Mouse (Mus musculus) 416B (cell line): ENCODE measurements at regions not wholly inside any gene's neighbourhood (a gene's known extent, or its start where the extent isn't known, plus 50 kb on each side); places are given as distances from the start of the nearest gene placed in this dataset.
"Not testable (repeated sequence)": the region's sequence is repeated elsewhere in the genome, so short reads cannot be mapped to it uniquely, and the experiment has no call there.

ENCODE experiments used
- DNase-seq: peaks from one replicate; pipeline ENCODE4 v3.0.0; 2011; ENCODE audit warnings: low read depth

- DNase-seq = no peak
Observed at GRCm38 (mm10) chr3:18522562-18522961, 574.4 kb downstream of the Cypt12 start.

DNA sequence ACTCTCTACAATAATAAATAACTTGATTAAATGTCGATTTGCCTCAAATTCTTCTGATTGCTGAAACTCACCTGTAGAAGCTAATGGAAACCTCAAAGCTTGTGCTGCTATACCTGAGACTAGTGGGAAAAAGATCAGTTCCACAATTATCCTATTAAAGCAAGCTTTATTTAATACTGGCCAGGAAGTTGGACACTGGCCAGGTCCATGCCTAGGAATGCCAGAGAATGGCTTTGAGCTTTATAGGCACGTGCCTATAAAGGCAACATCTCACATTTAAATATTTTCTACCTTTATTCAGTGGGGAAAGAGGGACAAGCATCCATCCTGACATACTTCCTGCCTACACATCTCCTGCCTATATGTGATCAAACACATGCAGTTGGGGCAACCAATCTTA, 575.8 kb downstream of the Cypt12 start:
- DNase-seq = no peak

DNA sequence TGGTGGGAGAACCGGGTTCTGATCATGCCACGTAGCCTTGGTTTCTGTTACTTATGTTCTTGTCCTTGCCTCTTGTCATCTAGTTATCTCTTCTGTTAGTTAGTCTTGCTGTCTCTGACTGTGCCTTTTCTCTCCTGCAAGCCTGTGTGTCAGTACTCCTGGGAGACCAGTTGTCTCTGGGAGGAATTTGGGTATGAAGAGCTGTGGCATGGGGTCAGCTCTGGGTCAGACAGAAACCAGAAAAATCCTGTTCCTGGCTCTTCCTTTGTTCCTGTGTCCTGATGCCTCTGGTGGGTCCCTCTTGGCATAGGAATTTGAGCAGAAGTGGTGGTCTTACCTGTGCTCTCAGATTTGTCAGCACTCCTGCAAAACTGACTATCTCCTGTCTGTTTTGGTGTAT, 609.0 kb downstream of the Cypt12 start:
- no peak for DNase-seq

DNA sequence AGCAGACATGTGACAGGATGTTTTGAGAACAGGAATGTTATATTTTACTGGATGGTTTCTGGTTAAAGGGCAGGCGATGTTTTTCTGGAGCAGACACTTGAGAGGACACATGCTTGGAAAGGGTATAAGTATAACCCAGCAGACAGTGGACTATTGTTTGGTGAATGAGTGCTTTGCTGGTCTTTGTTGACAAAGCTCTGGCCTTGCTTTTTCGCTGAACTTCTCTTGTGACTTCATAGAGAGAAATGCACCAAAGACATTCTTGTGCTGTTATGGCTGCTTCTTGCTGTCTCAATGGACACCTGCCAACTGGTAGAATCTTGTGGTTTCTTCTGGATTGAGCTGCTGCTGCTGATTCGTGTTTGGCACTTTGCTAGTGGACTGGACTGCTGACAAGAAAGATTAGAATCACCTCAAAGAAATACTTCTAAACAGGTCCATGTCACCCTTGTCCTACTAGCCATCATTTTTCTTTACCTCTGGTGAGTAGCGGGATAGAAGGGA, 612.1 kb downstream of the Cypt12 start:
- no peak for DNase-seq

- DNase-seq = not testable (repeated sequence)
Observed at GRCm38 (mm10) chr3:18580911-18581626, 632.9 kb downstream of the Cypt12 start.

DNA sequence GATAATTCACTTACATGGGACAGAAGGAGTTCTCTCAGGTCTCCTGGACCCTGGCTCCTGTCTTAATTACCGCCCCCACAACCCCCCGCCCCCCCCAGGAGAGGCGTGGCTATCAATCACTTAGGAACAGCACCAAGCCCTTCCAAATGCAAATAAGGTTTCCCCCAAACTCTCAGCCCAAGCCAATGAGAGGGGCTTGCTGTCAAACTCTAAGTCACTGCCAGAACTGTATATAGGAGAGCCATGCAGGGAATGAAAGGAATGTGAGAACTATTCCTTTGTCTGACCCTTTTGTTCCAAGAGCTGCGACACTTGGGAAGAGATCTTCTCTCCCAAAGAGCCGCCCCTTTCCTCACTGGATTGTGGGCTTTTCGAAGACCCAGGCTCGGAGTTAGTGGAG, 672.4 kb downstream of the Cypt12 start:
- no peak for DNase-seq

DNA sequence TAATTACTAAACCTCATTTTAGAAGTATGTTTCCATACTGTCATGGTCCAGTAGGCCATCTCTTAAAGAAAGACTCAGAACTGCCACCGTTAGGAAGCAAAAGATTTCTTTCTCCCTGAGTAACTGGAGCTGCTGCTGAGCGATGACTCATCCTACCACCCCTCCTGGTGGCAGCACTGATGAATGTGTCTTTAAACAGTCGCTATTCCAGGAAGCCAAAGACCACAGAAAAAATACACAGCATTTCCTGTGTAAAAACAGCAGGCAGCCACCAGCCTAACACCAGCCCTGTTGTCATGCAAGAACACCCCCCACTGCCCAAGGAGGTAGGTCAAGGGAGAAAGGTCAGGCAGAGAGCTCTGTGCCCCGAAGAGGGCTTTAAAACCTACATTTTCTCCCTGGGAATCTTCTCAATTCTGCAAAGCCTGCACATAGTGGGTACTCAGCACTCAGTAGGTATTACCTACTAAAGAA, 675.7 kb downstream of the Cypt12 start:
- peak; percentile 95 for DNase-seq

DNA sequence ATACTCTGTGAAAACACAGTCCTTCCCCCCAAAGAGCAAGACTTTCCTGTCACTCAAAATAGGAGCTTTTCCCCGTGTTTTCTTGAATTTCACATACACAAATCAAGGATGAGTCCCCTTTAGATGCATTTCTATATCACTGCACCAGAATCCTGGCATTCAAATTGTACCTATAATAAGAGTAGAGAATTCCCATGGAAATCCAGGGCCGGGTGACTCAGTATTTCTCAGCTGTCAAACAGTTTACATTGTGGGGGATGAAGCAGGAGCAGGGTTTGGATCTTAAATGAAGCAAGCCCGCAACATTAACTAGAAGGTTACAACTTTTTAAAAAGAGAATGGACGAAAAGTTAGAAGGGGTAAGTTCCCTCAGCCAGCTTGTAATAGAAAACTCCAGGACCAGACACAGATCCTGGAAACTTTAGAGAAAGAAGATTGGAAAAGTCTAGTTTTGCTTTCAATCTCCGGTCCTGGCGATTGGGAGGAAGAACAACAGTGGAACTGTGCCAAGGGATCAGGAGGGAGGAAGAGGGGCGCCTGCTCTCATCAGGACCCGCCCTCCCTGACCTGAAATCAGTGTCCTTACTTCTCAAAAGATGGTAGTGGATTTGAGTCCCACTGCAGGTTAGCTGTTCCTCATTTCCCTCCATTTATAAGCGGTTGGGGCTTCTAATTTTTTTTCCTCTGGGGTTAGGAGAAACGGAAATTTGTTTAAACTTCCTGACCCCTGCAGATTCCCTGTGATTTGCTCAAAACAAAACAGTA, 676.4 kb downstream of the Cypt12 start:
- DNase-seq = no peak

- DNase-seq = no peak
Observed at GRCm38 (mm10) chr3:18625395-18626328, 677.5 kb downstream of the Cypt12 start.

- no peak for DNase-seq
Observed at GRCm38 (mm10) chr3:18626375-18626774, 678.2 kb downstream of the Cypt12 start.

- DNase-seq = no peak
Observed at GRCm38 (mm10) chr3:18626820-18627219, 678.6 kb downstream of the Cypt12 start.

- no peak for DNase-seq
Observed at GRCm38 (mm10) chr3:18629233-18629632, 681.0 kb downstream of the Cypt12 start.

DNA sequence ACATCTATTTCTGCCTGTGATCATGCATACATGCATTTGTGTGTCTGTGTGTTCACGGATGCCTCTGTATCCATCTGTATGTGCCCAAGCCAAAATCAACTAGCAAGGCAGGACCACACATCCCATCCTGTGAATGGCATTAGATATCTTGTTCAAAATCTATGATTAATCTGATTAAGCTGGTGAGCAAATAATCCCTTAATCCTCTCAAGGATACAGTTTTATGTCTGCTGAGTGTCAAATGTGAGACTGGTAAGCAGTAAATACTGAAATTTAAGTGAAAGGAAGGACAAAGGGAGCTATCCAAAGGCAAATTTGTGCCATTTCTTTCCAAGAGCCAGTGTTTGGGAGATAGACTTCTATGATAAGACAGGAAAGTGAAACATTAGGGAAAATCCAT, 683.4 kb downstream of the Cypt12 start:
- no peak for DNase-seq

GRCm38 (mm10) chr3:18634855-18635254, 686.6 kb downstream of the Cypt12 start:
- DNase-seq = no peak

- no peak for DNase-seq
Observed at GRCm38 (mm10) chr3:18637553-18637952, 689.3 kb downstream of the Cypt12 start.

DNA sequence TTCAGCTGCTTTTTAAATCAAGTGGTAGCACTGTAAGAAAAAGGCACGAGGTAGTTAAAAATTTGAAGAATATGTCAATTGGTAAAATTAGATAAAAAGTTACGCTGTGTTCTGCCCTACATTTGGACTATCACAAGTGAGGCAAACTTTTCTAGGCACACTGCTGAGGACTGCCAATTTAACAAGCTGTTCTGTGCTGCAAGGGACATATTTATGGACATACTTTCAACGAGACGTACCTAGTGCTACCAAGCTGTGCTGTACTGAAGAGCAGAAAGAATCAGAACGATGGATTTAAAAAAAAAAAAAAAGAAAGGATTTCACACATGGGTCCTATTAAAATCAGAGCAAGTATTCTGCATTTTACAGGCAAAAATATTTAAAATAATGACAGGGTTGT, 692.1 kb downstream of the Cypt12 start:
- no peak for DNase-seq

DNA sequence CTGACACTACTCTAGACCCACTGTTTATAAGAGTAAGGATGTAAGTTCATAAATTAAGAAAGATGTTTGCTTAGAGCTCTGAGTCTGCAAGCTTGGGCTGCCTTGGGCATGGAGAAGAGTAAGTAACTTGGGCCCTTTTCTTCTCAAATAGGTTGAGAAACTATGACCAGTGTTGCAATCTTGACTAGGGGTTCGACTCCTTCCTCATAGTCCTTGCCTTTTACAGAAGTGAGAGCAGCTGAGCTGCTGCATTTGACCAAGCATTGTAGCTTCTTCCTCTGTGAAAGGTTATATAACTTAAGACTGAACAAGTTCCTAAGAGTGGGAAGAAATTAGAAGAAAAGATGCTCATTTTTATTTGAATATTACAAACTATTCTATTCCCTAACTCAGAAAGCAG, 693.5 kb downstream of the Cypt12 start:
- no peak for DNase-seq

DNA sequence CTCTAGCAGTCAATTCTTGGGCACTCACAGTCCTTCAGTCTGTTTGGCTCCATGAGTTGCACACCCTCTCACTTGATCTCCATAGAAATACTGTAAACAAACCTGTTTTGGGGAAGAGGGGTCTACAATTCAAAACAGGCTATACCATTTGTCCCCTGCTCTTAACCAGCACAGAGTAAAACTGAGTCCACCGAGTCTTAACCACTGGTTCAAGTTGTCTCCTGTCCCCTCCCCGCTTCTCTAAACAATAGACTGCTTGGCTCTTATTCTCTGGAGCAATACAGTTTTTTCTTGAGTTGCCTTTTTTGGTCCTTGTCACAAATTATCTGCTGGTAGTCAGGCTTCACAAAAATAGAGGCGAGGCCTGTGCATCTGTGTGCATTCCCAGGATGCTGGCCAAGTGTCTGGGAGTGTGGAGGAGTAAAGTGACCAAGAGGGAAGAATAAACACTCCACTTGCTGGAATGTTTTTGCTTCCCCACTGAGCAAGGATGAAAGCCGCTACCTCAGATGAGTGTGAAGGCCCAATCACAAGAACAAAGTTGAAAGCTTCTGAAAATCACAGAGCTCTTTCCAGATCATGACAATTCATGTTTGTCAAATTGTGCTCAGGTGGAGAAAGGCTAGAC, 695.3 kb downstream of the Cypt12 start:
- no peak for DNase-seq

DNA sequence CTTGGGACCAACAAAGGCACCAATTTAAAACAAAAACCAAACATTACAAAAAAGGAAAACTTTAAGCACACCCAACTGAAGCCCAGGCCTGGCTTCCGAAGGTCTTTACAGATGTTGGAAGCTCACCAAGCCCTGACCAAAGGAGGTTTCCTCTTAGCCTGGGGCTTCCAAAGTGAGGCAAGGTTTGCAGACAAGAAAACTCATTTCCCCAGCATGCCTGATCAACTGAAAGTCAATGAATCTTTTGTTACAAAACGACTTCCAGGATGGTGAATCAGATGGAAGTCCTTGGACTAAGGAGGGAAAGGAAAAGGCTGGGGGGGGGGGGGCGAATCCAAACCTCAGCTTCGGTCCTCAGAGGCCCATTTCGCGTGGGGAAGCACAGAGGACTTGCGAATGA, 697.3 kb downstream of the Cypt12 start:
- DNase-seq = no peak

DNA sequence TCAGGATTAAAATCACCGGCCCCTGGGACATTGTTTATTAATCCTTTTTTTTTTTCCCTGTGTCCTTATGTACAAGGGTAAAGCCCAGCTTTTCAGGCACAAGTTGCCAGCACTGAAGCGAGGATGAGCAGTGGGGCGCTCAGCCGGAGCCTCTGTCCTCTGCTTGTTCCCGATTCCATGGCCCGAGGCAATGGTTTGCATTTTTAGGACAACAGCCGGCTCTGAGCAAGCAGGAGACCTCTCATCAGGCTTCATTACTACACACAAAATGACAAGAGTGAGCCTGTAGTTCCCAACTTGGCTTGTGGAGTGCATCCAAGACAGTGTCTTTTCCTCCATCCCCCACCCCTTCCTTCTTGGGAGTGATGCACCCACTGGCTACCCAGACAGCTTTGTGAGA, 697.7 kb downstream of the Cypt12 start:
- no peak for DNase-seq

DNA sequence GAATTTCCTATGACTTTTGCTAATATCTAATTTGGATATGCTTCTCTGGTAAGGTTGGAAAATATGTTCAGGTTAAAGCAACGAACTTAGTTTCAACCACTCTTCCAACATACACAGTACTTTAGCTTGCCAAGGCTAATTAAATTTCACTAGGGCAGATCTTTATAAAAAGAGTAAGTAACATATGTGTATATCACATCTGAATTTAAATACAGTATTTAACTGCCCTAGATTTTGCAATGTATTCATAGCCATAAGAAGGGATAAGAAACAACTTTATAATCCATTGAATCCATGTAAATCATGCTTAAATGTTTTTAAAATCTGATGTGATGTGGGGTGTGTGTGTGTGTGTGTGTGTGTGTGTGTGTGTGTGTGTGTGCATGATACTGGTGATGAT, 705.3 kb downstream of the Cypt12 start:
- DNase-seq = no peak

GRCm38 (mm10) chr3:18665738-18666137, 717.5 kb downstream of the Cypt12 start:
- DNase-seq = no peak
